Mouse (Mus musculus) megakaryocyte, embryonic 14.5 days (primary cell): ENCODE measurements at regions not wholly inside any gene's neighbourhood (a gene's known extent, or its start where the extent isn't known, plus 50 kb on each side); places are given as distances from the start of the nearest gene placed in this dataset.

ENCODE experiments used
- H3K27me3 ChIP-seq: replicated peaks from 2 replicates; pipeline ENCODE3; 2012; ENCODE audit warnings: inconsistent platforms
- H3K36me3 ChIP-seq: replicated peaks from 2 replicates; pipeline ENCODE3; 2012; ENCODE audit warnings: low read length, inconsistent platforms, mixed read lengths
- H3K4me1 ChIP-seq: 2 replicates; pipeline ENCODE4 v1.6.1; 2012; ENCODE audit warnings: inconsistent platforms
- H3K4me3 ChIP-seq: replicated peaks from 2 replicates; pipeline ENCODE3; 2012; ENCODE audit warnings: moderate library complexity, mild to moderate bottlenecking, inconsistent platforms
- H3K9me3 ChIP-seq: 2 replicates; pipeline ENCODE4 v1.6.1; 2012; ENCODE audit warnings: inconsistent platforms
- FLI1 ChIP-seq: IDR thresholded peaks from 2 replicates; pipeline ENCODE4 v1.6.1; 2012; ENCODE audit warnings: low read length, inconsistent platforms, mixed read lengths
- GATA1 ChIP-seq: IDR thresholded peaks from 3 replicates; pipeline ENCODE4 v1.6.1; 2012; ENCODE audit warnings: mixed read lengths, low read length, inconsistent platforms, borderline replicate concordance

DNA sequence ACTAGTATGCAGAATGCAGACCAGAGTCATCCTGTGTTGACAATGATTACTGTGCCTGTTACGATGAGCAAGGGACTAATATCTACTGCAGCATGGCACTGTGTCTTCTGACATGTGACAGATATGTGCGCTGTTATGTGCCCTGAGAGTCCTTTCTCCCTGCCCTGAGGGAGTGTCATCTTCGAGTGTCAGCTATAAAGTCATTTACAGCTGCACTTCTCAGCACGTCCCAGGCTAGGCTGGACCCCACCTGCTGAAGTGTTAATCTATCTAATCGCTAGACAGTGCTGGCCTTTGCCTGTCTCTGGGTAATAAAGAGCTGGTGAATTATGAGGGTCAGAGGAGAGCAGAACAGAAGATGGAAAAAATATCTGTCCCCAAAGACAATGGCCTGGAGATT, 337.7 kb downstream of the Prdm2 start:
- H3K4me3 ChIP-seq, result peak overlapping the region; percentile 34
- no peaks in the 10 kb centered on the region for H3K27me3 ChIP-seq
- peaks cover 46% of the 10 kb centered on the region for H3K9me3 ChIP-seq
- no peaks in the 10 kb centered on the region for H3K36me3 ChIP-seq
- TF ChIP-seq FLI1, result no peak
- no peak for TF ChIP-seq GATA1
- H3K4me1 ChIP-seq, result no peaks in the 10 kb centered on the region

GRCm38 (mm10) chr4:142866341-142866740, 346.5 kb downstream of the Prdm2 start:
- H3K4me1 ChIP-seq, result no peaks in the 10 kb centered on the region
- H3K4me3 ChIP-seq, result peak overlapping the region; percentile 70
- H3K27me3 ChIP-seq, result no peaks in the 10 kb centered on the region
- H3K9me3 ChIP-seq, result peaks cover 68% of the 10 kb centered on the region
- TF ChIP-seq FLI1 (no peak), GATA1 (no peak)
- no peaks in the 10 kb centered on the region for H3K36me3 ChIP-seq

- Histone ChIP-seq H3K9me3 (peaks cover 69% of the 10 kb centered on the region), H3K36me3 (no peaks in the 10 kb centered on the region), H3K4me3 (no peak overlapping the region), H3K27me3 (no peaks in the 10 kb centered on the region), H3K4me1 (no peaks in the 10 kb centered on the region)
- no peak for TF ChIP-seq GATA1
- no peak for TF ChIP-seq FLI1
Measured at GRCm38 (mm10) chr4:142865593-142865992, 347.2 kb downstream of the Prdm2 start.

- Histone ChIP-seq H3K27me3 (no peaks in the 10 kb centered on the region), H3K4me3 (no peak overlapping the region), H3K36me3 (no peaks in the 10 kb centered on the region), H3K9me3 (peaks cover 78% of the 10 kb centered on the region), H3K4me1 (no peaks in the 10 kb centered on the region)
- TF ChIP-seq GATA1 (no peak), FLI1 (no peak)
Measured at GRCm38 (mm10) chr4:142863939-142864338, 348.9 kb downstream of the Prdm2 start.

GRCm38 (mm10) chr4:142860441-142860840, 352.4 kb downstream of the Prdm2 start:
- no peaks in the 10 kb centered on the region for H3K27me3 ChIP-seq
- no peaks in the 10 kb centered on the region for H3K4me1 ChIP-seq
- TF ChIP-seq GATA1, result no peak
- peaks cover 86% of the 10 kb centered on the region for H3K9me3 ChIP-seq
- no peaks in the 10 kb centered on the region for H3K36me3 ChIP-seq
- H3K4me3 ChIP-seq, result no peak overlapping the region

DNA sequence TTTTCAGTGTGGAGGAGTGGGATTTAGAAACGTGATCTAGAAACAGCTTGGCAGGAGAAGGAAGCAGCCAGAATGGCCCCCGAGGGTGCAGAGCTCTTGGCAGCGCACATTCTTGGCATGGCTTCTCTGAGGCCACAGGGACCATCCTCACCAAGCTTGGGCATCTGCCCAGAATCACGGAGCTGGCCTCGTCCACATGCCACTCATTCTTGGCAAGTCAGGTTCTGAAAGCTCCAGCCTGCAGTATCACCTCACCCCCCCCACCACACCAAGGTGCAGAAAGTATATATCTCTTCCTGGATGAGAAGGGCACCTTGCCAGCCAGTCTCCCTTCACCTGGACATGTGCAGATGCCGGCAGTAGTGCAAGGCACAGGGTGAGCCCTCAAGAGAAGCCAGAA, 356.2 kb downstream of the Prdm2 start:
- Histone ChIP-seq H3K4me1 (no peaks in the 10 kb centered on the region), H3K36me3 (no peaks in the 10 kb centered on the region), H3K27me3 (no peaks in the 10 kb centered on the region), H3K9me3 (peaks cover 81% of the 10 kb centered on the region), H3K4me3 (no peak overlapping the region)
- TF ChIP-seq GATA1 (no peak), FLI1 (no peak)

DNA sequence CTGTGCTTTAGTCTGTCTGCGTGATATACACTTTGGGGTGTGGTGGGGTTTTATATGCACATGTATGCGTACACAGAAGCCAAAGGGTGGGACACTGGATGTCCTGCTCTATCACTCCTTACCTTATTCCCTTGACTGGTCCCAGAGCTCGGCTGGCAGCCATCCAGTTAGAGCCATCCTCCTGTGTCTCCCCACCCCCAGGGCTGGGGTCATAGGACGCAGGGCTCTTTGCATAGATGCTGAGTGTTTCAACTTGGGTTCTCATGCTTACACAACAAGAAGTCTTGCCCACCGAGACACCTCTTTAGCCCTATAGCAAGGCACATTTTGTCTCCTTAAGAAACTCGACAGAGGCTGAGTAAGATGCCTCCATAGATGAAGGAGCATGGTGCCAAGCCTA, 357.2 kb downstream of the Prdm2 start:
- TF ChIP-seq FLI1 (no peak), GATA1 (no peak)
- no peaks in the 10 kb centered on the region for H3K4me1 ChIP-seq
- peaks cover 79% of the 10 kb centered on the region for H3K9me3 ChIP-seq
- H3K36me3 ChIP-seq, result no peaks in the 10 kb centered on the region
- H3K27me3 ChIP-seq, result no peaks in the 10 kb centered on the region
- no peak overlapping the region for H3K4me3 ChIP-seq

GRCm38 (mm10) chr4:142853924-142854323, 358.9 kb downstream of the Prdm2 start:
- no peaks in the 10 kb centered on the region for H3K4me1 ChIP-seq
- peak overlapping the region; percentile 1 for H3K4me3 ChIP-seq
- H3K9me3 ChIP-seq, result peaks cover 62% of the 10 kb centered on the region
- TF ChIP-seq GATA1 (no peak), FLI1 (no peak)
- H3K36me3 ChIP-seq, result no peaks in the 10 kb centered on the region
- no peaks in the 10 kb centered on the region for H3K27me3 ChIP-seq

DNA sequence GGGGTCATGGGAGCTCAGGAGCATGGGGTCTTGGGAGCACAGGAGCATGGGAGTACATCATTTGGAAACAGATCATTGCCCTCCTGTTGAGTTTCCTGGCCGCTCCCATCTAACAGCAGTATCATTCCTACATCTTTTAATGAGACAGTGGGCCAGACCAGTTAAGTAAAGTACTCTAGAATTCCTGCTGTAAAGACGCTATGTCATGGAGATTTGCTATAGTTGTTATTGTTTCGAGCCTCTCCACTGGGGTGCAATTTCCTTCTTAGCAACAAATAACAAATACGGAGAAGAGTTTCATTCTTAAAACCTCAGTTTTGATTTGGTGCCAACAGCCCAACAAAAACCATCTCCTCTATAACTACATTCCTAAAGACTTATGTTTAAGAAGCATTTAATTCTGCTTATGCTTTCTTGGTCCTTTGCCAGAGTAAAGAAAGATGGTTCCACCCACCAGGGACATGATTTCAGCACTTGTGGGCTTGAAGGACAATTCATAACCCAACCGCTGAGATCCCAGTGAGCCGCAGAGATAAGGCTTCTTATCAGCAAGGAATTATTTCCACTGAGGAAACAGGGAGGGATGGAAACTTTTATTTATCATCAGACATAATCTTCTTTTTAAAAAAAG, 367.6 kb downstream of the Prdm2 start:
- Histone ChIP-seq H3K27me3 (no peaks in the 10 kb centered on the region), H3K9me3 (peaks cover 14% of the 10 kb centered on the region), H3K4me1 (no peaks in the 10 kb centered on the region; the same call in 1 of the 2 replicates), H3K36me3 (no peaks in the 10 kb centered on the region), H3K4me3 (peak overlapping the region; percentile 67)
- TF ChIP-seq GATA1 (no peak), FLI1 (no peak)

GRCm38 (mm10) chr4:142839540-142839939, 373.3 kb downstream of the Prdm2 start:
- Histone ChIP-seq H3K4me1 (no peaks in the 10 kb centered on the region; the same call in 1 of the 2 replicates), H3K4me3 (no peak overlapping the region), H3K27me3 (no peaks in the 10 kb centered on the region), H3K36me3 (no peaks in the 10 kb centered on the region), H3K9me3 (peaks cover 50% of the 10 kb centered on the region)
- no peak for TF ChIP-seq FLI1
- no peak for TF ChIP-seq GATA1
